Mouse (Mus musculus) layer of hippocampus, postnatal 14 days (tissue): ENCODE measurements at regions not wholly inside any gene's neighbourhood (a gene's known extent, or its start where the extent isn't known, plus 50 kb on each side); places are given as distances from the start of the nearest gene placed in this dataset.
A peak's percentile ranks its signal among the peaks of the same experiment; 100 is the strongest.
"Not testable (repeated sequence)": the region's sequence is repeated elsewhere in the genome, so short reads cannot be mapped to it uniquely, and the experiment has no call there.

Experiments used
- DNase-seq, 2 experiments: peaks; one replicate each; pipeline ENCODE4 v3.0.0; 2021 to 2022; ENCODE audit warnings: low spot score in 2 of 2, mixed read lengths in 1 of 2

DNA sequence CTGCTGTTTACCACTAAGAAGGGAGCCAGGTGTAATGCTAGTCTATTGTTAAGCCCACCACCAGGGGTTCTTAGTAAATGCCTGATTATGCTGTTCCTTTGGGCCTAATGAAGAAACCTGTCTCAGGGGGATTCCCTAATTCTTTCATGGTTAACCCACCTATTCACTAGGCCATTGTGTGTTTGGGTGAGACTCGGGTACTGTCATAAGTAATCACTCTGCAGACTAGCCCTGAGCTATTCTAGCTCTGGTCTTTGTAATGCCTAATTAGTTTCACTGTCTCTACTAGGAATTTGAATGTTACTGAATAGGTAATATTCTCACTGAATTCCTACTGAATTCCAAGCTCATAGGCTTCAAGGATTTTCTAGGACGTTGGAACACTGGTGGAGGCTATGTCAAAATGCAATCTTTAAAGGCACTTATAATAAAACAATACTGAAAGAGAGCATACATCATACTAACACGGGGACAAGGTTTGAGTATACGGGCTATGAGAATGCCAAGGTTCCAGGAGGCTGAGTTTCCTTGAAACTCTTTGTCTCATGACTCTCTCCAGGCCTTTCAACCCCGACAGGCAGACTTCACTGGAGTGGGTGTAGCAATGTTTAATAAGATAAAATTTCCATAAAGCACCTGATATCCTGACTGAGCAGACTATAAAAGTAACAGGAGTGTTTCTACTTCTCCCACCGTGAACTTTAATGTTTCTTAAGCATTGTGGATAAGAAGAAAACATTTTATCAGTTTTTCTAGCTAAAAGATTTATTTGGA is 398.0 kb upstream of the Mdga2 start:
- DNase-seq: not testable (repeated sequence)

GRCm38 (mm10) chr12:67618252-67618651 is 395.9 kb upstream of the Mdga2 start:
- peak in 1 of 2 experiments; percentile 8 for DNase-seq

DNA sequence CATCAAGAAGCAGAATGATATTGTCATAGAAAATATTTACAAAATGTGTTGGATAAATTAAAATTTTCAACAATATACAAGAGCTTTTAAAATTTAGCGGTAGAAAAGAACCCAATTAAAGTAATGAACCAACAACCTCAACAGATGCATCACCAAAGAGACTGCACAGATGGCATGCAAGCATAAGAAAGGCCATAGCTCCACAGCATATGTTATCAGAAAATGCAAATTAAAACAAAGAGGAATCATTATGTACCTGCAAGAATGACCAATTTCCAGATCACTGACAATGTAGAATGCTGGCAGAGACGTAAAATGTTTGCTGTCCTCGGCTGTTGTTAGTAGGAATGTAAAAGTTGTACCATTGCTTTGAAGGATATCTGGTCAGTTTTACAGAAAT is 376.6 kb upstream of the Mdga2 start:
- no peak for DNase-seq
